Mouse (Mus musculus): ENCODE results near the gene Pim3.

- no peak for TF ChIP-seq CTCF (IDR thresholded peaks at IDR 0.05; ENCODE audit: low read depth, low read length)
- TF ChIP-seq POLR2A (IDR thresholded peaks at IDR 0.05; ENCODE audit: extremely low read depth, insufficient read depth, low read length): no peak
Measured at GRCm38 (mm10) chr15:88892252-88892651, 30.3 kb downstream of the Pim3 start.
